Mouse (Mus musculus): ENCODE results near the gene Ptx4. TPM values are rescaled to one million over a fixed set of nuclear protein-coding genes. Genes with fewer than 3 reads are reported as not detected.

The Ptx4 gene
- polyA plus RNA-seq, 1 experiment: 0.23 TPM

GRCm38 (mm10) chr17:25101338-25101737, 19.2 kb upstream of the Ptx4 start:
- TF ChIP-seq CTCF (IDR thresholded peaks at IDR 0.05; ENCODE audit: control insufficient read depth, insufficient read depth, insufficient replicate concordance, low read depth, low read length): no peak
- TF ChIP-seq POLR2A (IDR thresholded peaks at IDR 0.05; ENCODE audit: control insufficient read depth, low read depth, low read length): no peak
- no peaks in the 10 kb centered on the region; the same call in 1 of the 2 replicates for H3K36me3 ChIP-seq (ENCODE audit: control insufficient read depth, insufficient read depth, low read length)

GRCm38 (mm10) chr17:25107786-25108185, 12.8 kb upstream of the Ptx4 start:
- H3K4me3 ChIP-seq (ENCODE audit: control insufficient read depth, low read depth, low read length): no peak overlapping the region
- no peaks in the 10 kb centered on the region for H3K27me3 ChIP-seq (ENCODE audit: control insufficient read depth, insufficient read depth, low read length)
- H3K36me3 ChIP-seq (ENCODE audit: control insufficient read depth, insufficient read depth, low read length): no peaks in the 10 kb centered on the region
- TF ChIP-seq CTCF (IDR thresholded peaks at IDR 0.05; ENCODE audit: control insufficient read depth, insufficient read depth, insufficient replicate concordance, low read depth, low read length) (no peak), POLR2A (IDR thresholded peaks at IDR 0.05; ENCODE audit: control insufficient read depth, low read depth, low read length) (no peak)
- H3K4me1 ChIP-seq (ENCODE audit: control insufficient read depth, insufficient read depth, low read length): no peaks in the 10 kb centered on the region
- no peak overlapping the region for H3K27ac ChIP-seq (ENCODE audit: control insufficient read depth, insufficient read depth, low read depth, low read length)

More at GRCm38 (mm10) chr17:25101338-25101737, 19.2 kb upstream of the Ptx4 start:
- Histone ChIP-seq H3K27ac (ENCODE audit: control insufficient read depth, insufficient read depth, low read depth, low read length) (no peak overlapping the region), H3K4me3 (ENCODE audit: control insufficient read depth, low read depth, low read length) (no peak overlapping the region), H3K4me1 (ENCODE audit: control insufficient read depth, insufficient read depth, low read length) (no peaks in the 10 kb centered on the region; the same call in 1 of the 2 replicates), H3K27me3 (ENCODE audit: control insufficient read depth, insufficient read depth, low read length) (no peaks in the 10 kb centered on the region)

DNA sequence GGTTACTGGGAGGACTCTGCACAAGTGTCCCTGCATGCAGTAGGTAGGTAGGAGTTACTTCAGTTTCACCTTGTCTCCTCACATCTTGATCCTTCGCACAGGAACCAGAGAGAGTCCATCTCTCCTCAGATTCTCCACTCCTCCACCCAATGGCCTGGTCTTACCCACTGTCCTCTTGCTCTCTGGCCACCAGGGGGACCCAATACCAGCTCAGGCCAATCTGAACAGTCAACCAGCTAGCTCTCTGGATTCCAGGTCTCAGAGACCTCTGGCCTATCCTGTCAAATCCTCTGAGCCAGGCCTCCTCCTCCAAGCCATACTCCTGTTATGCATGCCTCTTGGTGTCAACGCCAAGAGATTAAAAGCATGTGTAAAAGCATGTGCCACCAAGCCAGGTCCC, 11.0 kb upstream of the Ptx4 start:
- H3K36me3 ChIP-seq (ENCODE audit: control insufficient read depth, insufficient read depth, low read length): no peaks in the 10 kb centered on the region
- no peak overlapping the region for H3K27ac ChIP-seq (ENCODE audit: control insufficient read depth, insufficient read depth, low read depth, low read length)
- peak; percentile 47; the same call in 1 of the 2 replicates for TF ChIP-seq CTCF (IDR thresholded peaks at IDR 0.05; ENCODE audit: control insufficient read depth, insufficient read depth, insufficient replicate concordance, low read depth, low read length)
- no peak for TF ChIP-seq POLR2A (IDR thresholded peaks at IDR 0.05; ENCODE audit: control insufficient read depth, low read depth, low read length)
- H3K4me1 ChIP-seq (ENCODE audit: control insufficient read depth, insufficient read depth, low read length): no peaks in the 10 kb centered on the region
- H3K27me3 ChIP-seq (ENCODE audit: control insufficient read depth, insufficient read depth, low read length): no peaks in the 10 kb centered on the region
- H3K4me3 ChIP-seq (ENCODE audit: control insufficient read depth, low read depth, low read length): no peak overlapping the region

DNA sequence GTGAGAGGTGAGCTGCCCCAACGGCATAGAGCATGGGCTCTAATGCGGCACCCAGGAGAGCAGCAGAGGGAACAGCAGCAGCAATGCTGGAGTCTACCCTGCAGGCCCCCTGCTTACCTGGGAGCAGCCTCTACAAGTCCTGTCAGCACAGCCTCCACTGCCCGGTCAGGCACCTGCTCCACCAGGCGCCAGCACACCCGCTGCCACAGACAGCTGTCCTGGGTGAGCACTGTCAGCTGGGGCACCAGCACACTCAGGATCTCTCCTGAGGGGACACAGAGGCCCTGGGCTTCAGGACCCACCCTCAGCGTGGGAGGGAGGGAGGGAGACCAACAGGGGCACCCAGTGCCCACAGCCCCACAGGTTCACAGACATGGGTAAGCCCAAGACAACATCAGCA, 10.0 kb upstream of the Ptx4 start:
- TF ChIP-seq POLR2A (IDR thresholded peaks at IDR 0.05; ENCODE audit: control insufficient read depth, low read depth, low read length) (no peak), CTCF (IDR thresholded peaks at IDR 0.05; ENCODE audit: control insufficient read depth, insufficient read depth, insufficient replicate concordance, low read depth, low read length) (no peak)
- Histone ChIP-seq H3K27me3 (ENCODE audit: control insufficient read depth, insufficient read depth, low read length) (no peaks in the 10 kb centered on the region), H3K36me3 (ENCODE audit: control insufficient read depth, insufficient read depth, low read length) (no peaks in the 10 kb centered on the region), H3K4me1 (ENCODE audit: control insufficient read depth, insufficient read depth, low read length) (peaks cover 10% of the 10 kb centered on the region), H3K4me3 (ENCODE audit: control insufficient read depth, low read depth, low read length) (no peak overlapping the region), H3K27ac (ENCODE audit: control insufficient read depth, insufficient read depth, low read depth, low read length) (no peak overlapping the region)

DNA sequence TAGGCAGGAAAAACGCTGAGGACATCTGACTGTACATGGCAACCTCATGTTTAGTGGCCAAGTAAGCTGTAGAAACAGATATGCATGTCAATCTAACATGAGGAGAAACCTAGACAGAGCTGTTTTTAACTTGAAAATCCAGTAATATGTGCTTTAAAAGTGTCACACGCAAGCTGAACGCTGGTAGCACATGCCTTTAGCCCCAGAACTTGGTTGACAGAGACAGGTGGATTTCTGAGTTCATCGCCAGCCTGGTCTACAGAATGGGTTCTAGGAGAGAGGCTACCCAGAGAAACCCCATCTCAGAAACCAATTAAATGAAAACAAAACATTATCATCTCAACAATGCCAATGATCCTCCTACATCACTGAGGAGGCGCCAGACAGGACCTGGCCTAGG, 9.3 kb upstream of the Ptx4 start:
- peaks cover 10% of the 10 kb centered on the region for H3K4me1 ChIP-seq (ENCODE audit: control insufficient read depth, insufficient read depth, low read length)
- H3K27ac ChIP-seq (ENCODE audit: control insufficient read depth, insufficient read depth, low read depth, low read length): no peak overlapping the region
- TF ChIP-seq CTCF (IDR thresholded peaks at IDR 0.05; ENCODE audit: control insufficient read depth, insufficient read depth, insufficient replicate concordance, low read depth, low read length) (no peak), POLR2A (IDR thresholded peaks at IDR 0.05; ENCODE audit: control insufficient read depth, low read depth, low read length) (no peak)
- no peaks in the 10 kb centered on the region for H3K36me3 ChIP-seq (ENCODE audit: control insufficient read depth, insufficient read depth, low read length)
- H3K27me3 ChIP-seq (ENCODE audit: control insufficient read depth, insufficient read depth, low read length): no peaks in the 10 kb centered on the region
- no peak overlapping the region for H3K4me3 ChIP-seq (ENCODE audit: control insufficient read depth, low read depth, low read length)

DNA sequence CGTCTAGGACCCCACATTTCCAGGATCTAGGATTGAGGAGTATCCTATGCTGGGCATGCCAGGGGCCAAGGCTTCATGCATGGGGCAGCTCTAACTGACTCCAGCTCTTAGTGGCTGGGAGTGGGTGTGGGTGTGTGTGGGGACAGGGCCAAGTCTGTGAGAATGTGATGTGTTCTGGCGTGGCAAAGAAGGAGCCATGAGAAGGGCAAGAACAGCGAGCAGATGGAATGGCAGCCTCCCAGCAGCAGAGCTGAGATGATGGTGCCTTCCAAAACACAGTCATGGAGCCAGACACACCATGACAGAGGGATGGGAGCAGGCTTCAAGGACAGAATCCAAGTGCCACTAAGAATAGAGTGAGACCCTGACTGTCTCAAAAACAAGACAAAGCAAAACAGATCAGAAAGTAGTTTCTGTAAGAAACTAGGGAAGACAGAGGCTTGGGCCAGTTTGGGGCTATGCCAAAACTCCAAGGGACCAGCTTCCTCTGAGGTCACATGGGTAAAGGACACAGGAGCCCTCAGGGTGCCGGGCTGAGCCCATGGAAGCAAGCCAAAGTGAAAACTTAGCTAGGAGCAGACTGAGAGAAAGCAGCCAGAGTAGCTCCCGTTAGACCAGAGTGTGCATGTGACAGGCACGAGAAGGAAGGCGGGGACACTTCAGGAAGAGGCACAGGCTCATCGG, 8.7 kb upstream of the Ptx4 start:
- Histone ChIP-seq H3K4me3 (ENCODE audit: control insufficient read depth, low read depth, low read length) (no peak overlapping the region), H3K36me3 (ENCODE audit: control insufficient read depth, insufficient read depth, low read length) (no peaks in the 10 kb centered on the region), H3K27me3 (ENCODE audit: control insufficient read depth, insufficient read depth, low read length) (no peaks in the 10 kb centered on the region), H3K27ac (ENCODE audit: control insufficient read depth, insufficient read depth, low read depth, low read length) (no peak overlapping the region), H3K4me1 (ENCODE audit: control insufficient read depth, insufficient read depth, low read length) (peaks cover 10% of the 10 kb centered on the region)
- TF ChIP-seq CTCF (IDR thresholded peaks at IDR 0.05; ENCODE audit: control insufficient read depth, insufficient read depth, insufficient replicate concordance, low read depth, low read length) (no peak), POLR2A (IDR thresholded peaks at IDR 0.05; ENCODE audit: control insufficient read depth, low read depth, low read length) (no peak)

DNA sequence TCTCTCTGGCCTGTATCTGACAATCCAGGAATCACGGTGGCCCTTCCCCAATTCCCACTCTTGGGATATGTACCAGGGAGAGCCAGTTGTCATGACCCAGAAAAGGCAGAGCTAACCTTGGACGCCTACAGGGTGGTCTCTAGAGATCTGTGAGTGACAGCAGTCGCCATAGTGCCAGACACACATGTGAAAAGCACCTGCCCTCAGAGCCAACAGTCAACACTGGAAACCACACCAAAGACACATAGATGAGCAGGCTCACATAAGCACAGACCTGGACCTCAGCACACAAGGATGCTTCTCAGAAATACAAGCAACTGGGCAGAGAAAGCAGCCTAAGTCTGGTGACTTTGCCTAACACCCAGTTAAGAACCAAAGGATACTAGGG, 8.1 kb upstream of the Ptx4 start:
- TF ChIP-seq POLR2A (IDR thresholded peaks at IDR 0.05; ENCODE audit: control insufficient read depth, low read depth, low read length) (no peak), CTCF (IDR thresholded peaks at IDR 0.05; ENCODE audit: control insufficient read depth, insufficient read depth, insufficient replicate concordance, low read depth, low read length) (no peak)
- no peaks in the 10 kb centered on the region for H3K27me3 ChIP-seq (ENCODE audit: control insufficient read depth, insufficient read depth, low read length)
- no peak overlapping the region for H3K4me3 ChIP-seq (ENCODE audit: control insufficient read depth, low read depth, low read length)
- H3K27ac ChIP-seq (ENCODE audit: control insufficient read depth, insufficient read depth, low read depth, low read length): no peak overlapping the region
- H3K4me1 ChIP-seq (ENCODE audit: control insufficient read depth, insufficient read depth, low read length): peaks cover 10% of the 10 kb centered on the region
- no peaks in the 10 kb centered on the region for H3K36me3 ChIP-seq (ENCODE audit: control insufficient read depth, insufficient read depth, low read length)
